Mouse (Mus musculus): ENCODE results near the gene Gm6763. TPM values are rescaled to one million over a fixed set of nuclear protein-coding genes. Genes with fewer than 3 reads are reported as not detected.
"Not testable (repeated sequence)": the region's sequence is repeated elsewhere in the genome, so short reads cannot be mapped to it uniquely, and the experiment has no call there.

Gm6763 gene
- total and polyA plus RNA-seq, 3 experiments, result not detected

- DNase-seq (ENCODE audit: extremely low read depth); in situ Hi-C loops (cut with MboI; ENCODE audit: low pct_ligation_motif_present, low pct_unique_long_range_greater_than_20kb, low sequenced_read_pairs); H3K36me3 ChIP-seq (replicated peaks in 1 of 2; ENCODE audit: control insufficient read depth in 1 of 2, insufficient read depth in 1 of 2, low read length in 1 of 2); H3K4me2 ChIP-seq (ENCODE audit: insufficient read depth, low read depth, poor library complexity, severe bottlenecking); H3K27ac ChIP-seq (ENCODE audit: insufficient read depth, low read depth); H3K9me3 ChIP-seq (replicated peaks; ENCODE audit: low read length); H3K27me3 ChIP-seq (replicated peaks); H3K9ac ChIP-seq (ENCODE audit: insufficient read depth, low read depth); H3K4me1 ChIP-seq (ENCODE audit: control insufficient read depth in 1 of 2, insufficient read depth in 2 of 2); dilution Hi-C loops (cut with MboI; ENCODE audit: extremely low pct_ligation_motif_present, extremely low pct_unique_long_range_greater_than_20kb, low sequenced_read_pairs); H3K79me2 ChIP-seq (replicated peaks; ENCODE audit: control insufficient read depth, extremely low read depth, insufficient read depth, poor library complexity, severe bottlenecking); H3K4me3 ChIP-seq (replicated peaks in 1 of 3; ENCODE audit: low read depth in 2 of 3, low read length in 2 of 3, poor library complexity in 1 of 3): not testable (repeated sequence)
These were observed 16.9 kb downstream of the Gm6763 start, which contains the start of gene Gm21304 for GRCm38 (mm10) chr10:104168215-104168614. TSS of gene Gm21304 (plus strand) at chr10:104168515.

DNA sequence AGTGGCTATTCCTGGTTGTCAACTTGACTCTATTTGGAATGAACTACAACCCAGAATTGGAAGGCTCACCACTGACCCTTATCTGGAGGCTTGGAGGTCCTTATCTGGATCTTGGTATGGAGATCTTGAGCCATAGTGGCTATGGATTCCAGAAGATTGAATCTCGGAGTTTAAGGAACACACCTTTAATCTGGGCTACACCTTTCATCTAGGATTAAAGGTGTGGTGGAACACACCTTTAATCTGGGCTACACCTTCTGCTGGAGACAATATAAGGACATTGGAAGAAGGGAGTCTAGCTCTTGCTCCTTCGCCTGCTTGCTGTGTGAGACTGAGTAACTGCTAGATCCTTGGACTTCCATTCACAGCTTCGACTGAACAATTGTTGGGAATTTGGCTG lies 25.4 kb downstream of the Gm6763 start, which contains the start of gene Gm21312:
Gm21312 (plus strand) TSS at position 301 of the 400 bp plus-strand sequence.
- dilution Hi-C loops (cut with MboI; ENCODE audit: extremely low pct_ligation_motif_present, extremely low pct_unique_long_range_greater_than_20kb, low sequenced_read_pairs); H3K4me3 ChIP-seq (replicated peaks in 1 of 3; ENCODE audit: low read depth in 2 of 3, low read length in 2 of 3, poor library complexity in 1 of 3); H3K36me3 ChIP-seq (replicated peaks in 1 of 2; ENCODE audit: control insufficient read depth in 1 of 2, insufficient read depth in 1 of 2, low read length in 1 of 2); H3K9ac ChIP-seq (ENCODE audit: insufficient read depth, low read depth); in situ Hi-C loops (cut with MboI; ENCODE audit: low pct_ligation_motif_present, low pct_unique_long_range_greater_than_20kb, low sequenced_read_pairs); DNase-seq (ENCODE audit: extremely low read depth); H3K27me3 ChIP-seq (replicated peaks); H3K79me2 ChIP-seq (replicated peaks; ENCODE audit: control insufficient read depth, extremely low read depth, insufficient read depth, poor library complexity, severe bottlenecking); H3K4me2 ChIP-seq (ENCODE audit: insufficient read depth, low read depth, poor library complexity, severe bottlenecking); H3K27ac ChIP-seq (ENCODE audit: insufficient read depth, low read depth); H3K4me1 ChIP-seq (ENCODE audit: control insufficient read depth in 1 of 2, insufficient read depth in 2 of 2); H3K9me3 ChIP-seq (replicated peaks; ENCODE audit: low read length): not testable (repeated sequence)

DNA sequence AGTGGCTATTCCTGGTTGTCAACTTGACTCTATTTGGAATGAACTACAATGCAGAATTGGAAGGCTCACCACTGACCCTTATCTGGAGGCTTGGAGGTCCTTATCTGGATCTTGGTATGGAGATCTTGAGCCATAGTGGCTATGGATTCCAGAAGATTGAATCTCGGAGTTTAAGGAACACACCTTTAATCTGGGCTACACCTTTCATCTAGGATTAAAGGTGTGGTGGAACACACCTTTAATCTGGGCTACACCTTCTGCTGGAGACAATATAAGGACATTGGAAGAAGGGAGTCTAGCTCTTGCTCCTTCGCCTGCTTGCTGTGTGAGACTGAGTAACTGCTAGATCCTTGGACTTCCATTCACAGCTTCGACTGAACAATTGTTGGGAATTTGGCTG lies 33.9 kb downstream of the Gm6763 start, which contains the start of gene Gm20765:
Gm20765 (plus strand) TSS at position 301 of the 400 bp plus-strand sequence.
- dilution Hi-C loops (cut with MboI; ENCODE audit: extremely low pct_ligation_motif_present, extremely low pct_unique_long_range_greater_than_20kb, low sequenced_read_pairs); in situ Hi-C loops (cut with MboI; ENCODE audit: low pct_ligation_motif_present, low pct_unique_long_range_greater_than_20kb, low sequenced_read_pairs); DNase-seq (ENCODE audit: extremely low read depth): not testable (repeated sequence)

GRCm38 (mm10) chr10:104193742-104194141 lies 42.4 kb downstream of the Gm6763 start, which contains the start of gene Gm4340:
TSS of gene Gm4340 (plus strand) at chr10:104194042.
- H3K79me2 ChIP-seq (replicated peaks; ENCODE audit: control insufficient read depth, extremely low read depth, insufficient read depth, poor library complexity, severe bottlenecking); dilution Hi-C loops (cut with MboI; ENCODE audit: extremely low pct_ligation_motif_present, extremely low pct_unique_long_range_greater_than_20kb, low sequenced_read_pairs); H3K27ac ChIP-seq (ENCODE audit: insufficient read depth, low read depth); in situ Hi-C loops (cut with MboI; ENCODE audit: low pct_ligation_motif_present, low pct_unique_long_range_greater_than_20kb, low sequenced_read_pairs); H3K36me3 ChIP-seq (replicated peaks in 1 of 2; ENCODE audit: control insufficient read depth in 1 of 2, insufficient read depth in 1 of 2, low read length in 1 of 2); H3K27me3 ChIP-seq (replicated peaks); H3K9me3 ChIP-seq (replicated peaks; ENCODE audit: low read length); H3K9ac ChIP-seq (ENCODE audit: insufficient read depth, low read depth); H3K4me3 ChIP-seq (replicated peaks in 1 of 3; ENCODE audit: low read depth in 2 of 3, low read length in 2 of 3, poor library complexity in 1 of 3); H3K4me2 ChIP-seq (ENCODE audit: insufficient read depth, low read depth, poor library complexity, severe bottlenecking); DNase-seq (ENCODE audit: extremely low read depth); H3K4me1 ChIP-seq (ENCODE audit: control insufficient read depth in 1 of 2, insufficient read depth in 2 of 2): not testable (repeated sequence)

More for the DNA sequence above, 33.9 kb downstream of the Gm6763 start, which contains the start of gene Gm20765:
- not testable (repeated sequence) for H3K4me1 ChIP-seq (ENCODE audit: control insufficient read depth in 1 of 2, insufficient read depth in 2 of 2); H3K9ac ChIP-seq (ENCODE audit: insufficient read depth, low read depth); H3K27me3 ChIP-seq (replicated peaks); H3K79me2 ChIP-seq (replicated peaks; ENCODE audit: control insufficient read depth, extremely low read depth, insufficient read depth, poor library complexity, severe bottlenecking); H3K27ac ChIP-seq (ENCODE audit: insufficient read depth, low read depth); H3K4me3 ChIP-seq (replicated peaks in 1 of 3; ENCODE audit: low read depth in 2 of 3, low read length in 2 of 3, poor library complexity in 1 of 3); H3K4me2 ChIP-seq (ENCODE audit: insufficient read depth, low read depth, poor library complexity, severe bottlenecking); H3K36me3 ChIP-seq (replicated peaks in 1 of 2; ENCODE audit: control insufficient read depth in 1 of 2, insufficient read depth in 1 of 2, low read length in 1 of 2); H3K9me3 ChIP-seq (replicated peaks; ENCODE audit: low read length)

Other genes with a start within 250 kb of the Gm6763 start
- gene Gm21293, start 8.5 kb upstream of the Gm6763 start, total RNA-seq (2012; rRNA removed), result not detected in 2 replicates
- gene Gm21293, start 8.5 kb upstream of the Gm6763 start, total RNA-seq (2014; rRNA removed), result not detected in 2 replicates
- not detected in 2 replicates for gene Gm21293, start 8.5 kb upstream of the Gm6763 start, polyA plus RNA-seq (2012; ENCODE audit: insufficient read length, low read depth)
- gene Gm8764, start 8.5 kb downstream of the Gm6763 start, total RNA-seq (2012; rRNA removed), result not detected in 2 replicates
- gene Gm8764, start 8.5 kb downstream of the Gm6763 start, total RNA-seq (2014; rRNA removed), result not detected in 2 replicates
- not detected in 2 replicates for gene Gm8764, start 8.5 kb downstream of the Gm6763 start, polyA plus RNA-seq (2012; ENCODE audit: insufficient read length, low read depth)
- gene Gm21304, start 17.0 kb downstream of the Gm6763 start, total RNA-seq (2012; rRNA removed), result not detected in 2 replicates
- gene Gm21304, start 17.0 kb downstream of the Gm6763 start, total RNA-seq (2014; rRNA removed), result not detected in 2 replicates
- not detected in 2 replicates for gene Gm21304, start 17.0 kb downstream of the Gm6763 start, polyA plus RNA-seq (2012; ENCODE audit: insufficient read length, low read depth)
- not detected in 2 replicates for gene Gm21312, start 25.5 kb downstream of the Gm6763 start, total RNA-seq (2012; rRNA removed)
- not detected in 2 replicates for gene Gm21312, start 25.5 kb downstream of the Gm6763 start, total RNA-seq (2014; rRNA removed)
- not detected in 2 replicates for gene Gm21312, start 25.5 kb downstream of the Gm6763 start, polyA plus RNA-seq (2012; ENCODE audit: insufficient read length, low read depth)
- gene Gm20765, start 34.0 kb downstream of the Gm6763 start, total RNA-seq (2012; rRNA removed), result not detected in 2 replicates
- gene Gm20765, start 34.0 kb downstream of the Gm6763 start, total RNA-seq (2014; rRNA removed), result not detected in 2 replicates
- not detected in 2 replicates for gene Gm20765, start 34.0 kb downstream of the Gm6763 start, polyA plus RNA-seq (2012; ENCODE audit: insufficient read length, low read depth)
- not detected in 2 replicates for gene Gm4340, start 42.5 kb downstream of the Gm6763 start, total RNA-seq (2012; rRNA removed)
- gene Gm4340, start 42.5 kb downstream of the Gm6763 start, total RNA-seq (2014; rRNA removed), result not detected in 2 replicates
- gene Gm4340, start 42.5 kb downstream of the Gm6763 start, polyA plus RNA-seq (2012; ENCODE audit: insufficient read length, low read depth), result not detected in 2 replicates

All from CH12.LX (cell line).